Mouse (Mus musculus): ENCODE results near the gene Olfr113. TPM values are rescaled to one million over a fixed set of nuclear protein-coding genes. Genes with fewer than 3 reads are reported as not detected.

Olfr113 gene
- not detected in 2 replicates for polyA plus RNA-seq (2012)

DNA sequence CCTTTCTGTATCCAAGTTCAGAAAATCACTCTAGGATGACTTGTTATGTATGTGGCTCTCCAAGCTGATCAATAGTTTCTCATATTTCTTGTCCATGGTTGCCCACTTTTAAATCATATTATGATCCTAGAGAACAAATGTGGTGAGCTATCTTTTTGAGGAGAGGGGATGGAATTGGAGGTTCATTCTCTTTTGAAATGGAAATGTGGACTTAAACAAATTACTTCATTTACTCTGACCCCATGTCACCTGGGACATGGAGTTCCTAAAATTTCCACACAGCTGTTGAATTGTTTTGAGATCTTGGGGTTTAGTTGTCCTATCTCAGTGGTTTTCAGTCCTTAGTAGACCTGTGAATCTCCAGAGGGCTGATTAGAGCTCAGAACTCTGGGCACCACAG is at the start of gene Olfr113:
Olfr113 (minus strand) TSS at position 101 of the 400 bp plus-strand sequence.
- TF ChIP-seq GATA1 (IDR thresholded peaks at IDR 0.05; ENCODE audit: low read length) = no peak

DNA sequence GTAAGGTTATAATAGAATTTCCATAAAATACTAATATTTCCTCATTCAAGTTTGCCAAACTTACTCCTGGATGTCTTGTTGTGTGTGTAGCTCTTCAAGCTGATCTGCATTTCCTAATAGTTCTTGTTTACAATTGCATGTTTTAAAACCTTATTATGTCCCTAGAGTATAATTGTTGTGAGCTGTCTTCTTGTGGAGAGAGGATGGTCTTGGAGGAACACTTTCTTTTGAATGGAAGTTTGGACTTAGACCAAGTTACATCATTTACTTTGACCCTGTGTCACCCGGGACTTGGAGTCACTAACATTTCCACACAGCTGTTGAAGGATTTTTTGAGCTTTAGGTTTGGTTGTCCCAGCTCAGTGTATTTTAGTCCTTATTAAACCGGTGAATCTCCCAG is 49.5 kb upstream of the Olfr113 start, which contains the start of the genes Olfr115 and Olfr116:
Olfr115 (minus strand) TSS at position 101 of the 400 bp plus-strand sequence.
Olfr116 (minus strand) TSS at position 191 of the 400 bp plus-strand sequence.
- no peak for TF ChIP-seq GATA1 (IDR thresholded peaks at IDR 0.05; ENCODE audit: low read length)

DNA sequence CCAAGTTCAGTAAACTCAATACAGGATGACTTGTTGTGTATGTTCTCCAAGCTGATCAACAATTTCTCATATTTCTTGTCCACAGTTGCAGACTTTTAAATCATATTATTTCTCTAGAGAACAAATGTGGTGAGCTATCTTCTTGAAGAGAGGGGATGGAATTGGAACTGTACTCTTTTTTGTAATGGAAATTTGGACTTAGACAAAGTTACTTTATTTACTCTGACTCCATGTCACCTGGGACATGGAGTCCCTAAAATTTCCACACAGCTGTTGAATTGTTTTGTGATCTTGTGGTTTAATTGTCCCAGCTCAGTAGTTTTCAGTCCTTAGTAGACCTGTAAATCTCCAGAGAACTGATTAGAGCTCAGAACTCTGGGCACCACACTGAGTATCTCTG is 15.2 kb upstream of the Olfr113 start, which contains the start of gene Olfr114:
Olfr114 (minus strand) TSS at position 101 of the 400 bp plus-strand sequence.
- TF ChIP-seq GATA1 (IDR thresholded peaks at IDR 0.05; ENCODE audit: low read length) = no peak

DNA sequence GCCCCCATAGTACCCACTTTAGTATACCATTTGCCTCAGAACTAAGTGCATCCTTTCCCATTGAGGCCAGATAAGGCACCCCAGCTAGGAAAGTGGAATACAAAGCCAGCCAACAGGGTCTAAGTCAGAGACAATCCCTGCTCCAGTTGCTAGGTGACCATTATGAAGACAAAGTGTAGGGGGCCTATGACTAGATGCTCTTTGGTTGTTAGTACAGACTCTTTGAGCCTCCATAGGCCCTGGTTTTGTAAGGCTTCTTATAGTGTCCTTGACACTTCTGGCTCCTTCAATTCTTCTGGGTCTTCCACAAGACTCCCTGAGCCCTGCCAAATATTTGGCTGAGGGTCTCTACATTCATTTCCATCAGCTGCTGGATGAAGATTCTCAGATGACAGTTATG is 8.1 kb downstream of the Olfr113 start, which contains the start of gene Olfr112:
Olfr112 (minus strand) TSS at position 101 of the 400 bp plus-strand sequence.
- TF ChIP-seq GATA1 (IDR thresholded peaks at IDR 0.05; ENCODE audit: low read length) = no peak

DNA sequence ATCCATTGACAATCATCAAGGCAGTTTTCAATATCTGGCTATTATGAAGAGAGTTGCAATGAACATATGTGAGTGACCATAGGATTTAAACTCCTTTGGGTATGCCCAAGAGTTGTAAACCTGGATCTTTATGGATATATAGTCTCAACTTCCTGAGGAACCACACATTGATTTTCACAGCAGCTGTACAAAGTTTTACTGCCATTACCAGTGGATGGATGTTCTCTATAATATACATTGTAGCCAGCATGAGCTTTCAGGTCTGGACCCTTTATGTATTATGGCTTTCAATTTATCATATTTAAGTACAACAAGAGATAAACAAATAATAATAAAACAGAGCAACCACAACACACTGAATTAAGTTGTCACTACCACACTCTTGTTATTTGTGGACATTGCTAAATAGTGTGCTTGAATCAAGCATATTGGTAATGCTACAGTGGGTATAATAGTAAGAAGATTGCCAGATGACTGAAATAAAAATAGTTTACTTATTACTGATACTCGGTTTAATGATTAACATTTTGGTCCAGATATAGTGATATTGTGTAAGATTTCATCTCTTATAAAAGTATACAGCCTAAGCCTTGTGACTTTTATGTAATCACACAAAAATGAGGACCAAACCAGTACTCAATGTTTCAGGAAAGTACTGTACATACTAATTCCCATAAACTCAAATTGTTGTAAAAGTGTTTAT is 18.4 kb downstream of the Olfr113 start:
- no peak for TF ChIP-seq GATA1 (IDR thresholded peaks at IDR 0.05; ENCODE audit: low read length)

DNA sequence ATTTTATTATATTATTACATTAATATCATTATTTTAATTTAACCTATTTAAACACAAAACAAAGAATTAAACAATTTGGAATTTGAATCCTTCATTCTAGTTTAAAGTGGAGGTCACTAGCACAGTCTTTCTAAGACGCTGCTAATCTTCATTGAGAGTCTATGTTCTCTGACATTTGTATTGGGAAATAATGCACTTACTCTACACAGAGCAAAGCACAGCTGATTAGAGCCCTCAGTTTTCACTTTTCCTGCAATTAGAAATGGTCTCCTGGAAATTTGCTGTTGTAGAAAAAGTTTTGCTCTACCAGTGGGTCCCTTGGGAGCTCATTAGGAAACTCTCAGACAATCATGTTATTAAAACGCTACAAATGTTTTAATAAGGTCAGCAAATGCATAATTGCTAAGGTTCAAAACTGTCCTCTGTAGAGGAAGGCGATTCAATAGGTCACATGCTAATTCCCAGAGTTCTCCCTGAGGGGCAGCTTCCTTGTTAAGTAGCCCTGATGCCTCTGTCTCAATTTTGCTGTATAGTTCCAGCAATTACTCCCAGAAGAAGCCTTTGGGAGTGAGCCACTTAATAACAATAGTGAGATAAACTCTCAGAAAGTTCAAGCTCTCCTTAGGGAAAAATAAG is 33.5 kb downstream of the Olfr113 start:
- no peak for TF ChIP-seq GATA1 (IDR thresholded peaks at IDR 0.05; ENCODE audit: low read length)

DNA sequence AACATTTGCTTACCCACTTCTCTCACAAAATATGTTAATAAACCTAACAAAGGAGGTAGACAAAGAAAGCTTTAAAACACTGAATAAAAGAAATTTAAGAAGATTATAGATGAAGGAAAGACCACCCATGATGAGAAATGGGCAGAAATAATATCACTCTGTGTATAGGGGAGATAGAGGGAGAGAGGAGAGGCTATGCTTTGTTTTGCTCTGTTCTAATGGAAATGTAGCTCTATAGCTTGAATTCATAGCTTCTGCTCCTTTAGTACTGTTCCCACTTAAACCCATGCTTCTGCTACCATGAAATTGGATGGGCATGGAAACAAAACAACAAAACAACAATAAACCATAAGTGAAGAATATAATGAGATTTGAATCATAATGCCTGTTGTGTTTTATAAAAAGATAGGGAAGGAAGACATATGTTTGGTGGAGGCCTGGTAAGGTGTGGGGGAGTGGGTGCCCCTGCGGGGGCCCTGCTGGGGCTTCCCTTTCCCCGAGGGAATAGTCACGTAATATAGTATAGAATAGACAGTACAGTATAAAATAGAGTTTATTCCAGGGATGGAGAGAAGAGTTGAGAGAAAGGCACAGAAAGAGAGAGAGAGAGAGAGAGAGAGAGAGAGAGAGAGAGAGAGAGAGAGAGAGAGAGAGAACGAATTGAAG is 35.9 kb downstream of the Olfr113 start:
- no peak for TF ChIP-seq GATA1 (IDR thresholded peaks at IDR 0.05; ENCODE audit: low read length)

DNA sequence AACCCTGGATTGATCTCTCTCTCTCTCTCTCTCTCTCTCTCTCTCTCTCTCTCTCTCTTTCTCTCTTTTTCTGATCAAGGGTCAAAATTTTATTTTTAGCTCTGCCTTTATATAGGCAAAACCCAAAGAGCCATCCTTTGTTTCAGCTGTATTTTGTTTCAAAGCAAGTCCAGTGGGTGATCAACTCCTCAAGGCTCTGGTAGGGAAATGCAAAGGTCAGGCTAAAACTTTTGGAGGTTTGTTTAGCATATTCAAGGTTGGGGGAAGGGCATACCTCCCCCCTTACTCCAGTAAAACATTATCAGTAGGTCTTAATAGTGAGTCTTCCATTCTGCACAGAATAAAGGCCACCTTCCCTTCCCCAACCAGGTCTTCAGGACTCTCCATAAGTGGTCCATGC is 42.3 kb downstream of the Olfr113 start:
- no peak for TF ChIP-seq GATA1 (IDR thresholded peaks at IDR 0.05; ENCODE audit: low read length)

Other genes with a start within 250 kb of the Olfr113 start
- not detected in 2 replicates for gene Olfr103, start 238.0 kb downstream of the Olfr113 start, polyA plus RNA-seq (2012)
- not detected in 2 replicates for gene Olfr104-ps, start 218.1 kb downstream of the Olfr113 start, polyA plus RNA-seq (2012)
- not detected in 2 replicates for gene Olfr105-ps, start 198.6 kb downstream of the Olfr113 start, polyA plus RNA-seq (2012)
- gene Olfr106-ps, start 187.3 kb downstream of the Olfr113 start, polyA plus RNA-seq (2012) = not detected in 2 replicates
- gene Olfr107, start 178.4 kb downstream of the Olfr113 start, polyA plus RNA-seq (2012) = not detected in 2 replicates
- not detected in 2 replicates for gene Olfr108, start 132.2 kb downstream of the Olfr113 start, polyA plus RNA-seq (2012)
- not detected in 2 replicates for gene Olfr109, start 118.7 kb downstream of the Olfr113 start, polyA plus RNA-seq (2012)
- gene H2-M2, start 94.1 kb downstream of the Olfr113 start, polyA plus RNA-seq (2012) = not detected in 2 replicates
- gene Olfr110, start 85.2 kb downstream of the Olfr113 start, polyA plus RNA-seq (2012) = not detected in 2 replicates
- not detected in 2 replicates for gene Olfr111, start 69.6 kb downstream of the Olfr113 start, polyA plus RNA-seq (2012)
- not detected in 2 replicates for gene Olfr112, start 8.2 kb downstream of the Olfr113 start, polyA plus RNA-seq (2012)
- not detected in 2 replicates for gene Olfr114, start 15.1 kb upstream of the Olfr113 start, polyA plus RNA-seq (2012)
- gene Olfr115, start 49.4 kb upstream of the Olfr113 start, polyA plus RNA-seq (2012) = not detected in 2 replicates
- gene Olfr116, start 49.5 kb upstream of the Olfr113 start, polyA plus RNA-seq (2012) = not detected in 2 replicates
- not detected in 2 replicates for gene Olfr117, start 86.1 kb upstream of the Olfr113 start, polyA plus RNA-seq (2012)
- gene Olfr118, start 89.3 kb upstream of the Olfr113 start, polyA plus RNA-seq (2012) = not detected in 2 replicates
- not detected in 2 replicates for gene Olfr119, start 118.9 kb upstream of the Olfr113 start, polyA plus RNA-seq (2012)
- gene Olfr120, start 144.1 kb upstream of the Olfr113 start, polyA plus RNA-seq (2012) = not detected in 2 replicates
- not detected in 2 replicates for gene Olfr121, start 171.2 kb upstream of the Olfr113 start, polyA plus RNA-seq (2012)
- not detected in 2 replicates for gene Olfr122, start 190.9 kb upstream of the Olfr113 start, polyA plus RNA-seq (2012)
- gene Olfr123, start 215.9 kb upstream of the Olfr113 start, polyA plus RNA-seq (2012) = not detected in 2 replicates
- gene Olfr124, start 222.2 kb upstream of the Olfr113 start, polyA plus RNA-seq (2012) = not detected in 2 replicates